ENCODE assay signal across 8 mouse cellular contexts in genomic region chr16:89773657-89774552, GRCm38 (mm10).
DNase-seq lines count a peak whose midpoint lies in the region; ATAC-seq and TF ChIP-seq lines count a peak whose summit lies in the region.

No protein-coding gene starts in this region.

- H3K27me3 ChIP-seq in heart, embryonic 13.5 days (replicated peaks) = peaks cover 5% of the 10 kb centered on the region
- peaks cover 6% of the 10 kb centered on the region for H3K27me3 ChIP-seq in liver, embryonic 12.5 days (replicated peaks)
- no peaks in the 10 kb centered on the region for H3K27me3 ChIP-seq in stomach, embryonic 15.5 days (replicated peaks)

- TF ChIP-seq POLR2A in bone marrow macrophage, adult 2 months (IDR thresholded peaks at IDR 0.05; ENCODE audit: borderline replicate concordance, low read depth, low read length) = no peak
- no peak for TF ChIP-seq POLR2A in embryonic fibroblast, embryonic 13.5 days (IDR thresholded peaks at IDR 0.05; ENCODE audit: low read depth, low read length)

- H3K9ac ChIP-seq in heart, embryonic 13.5 days = peak overlapping the region; percentile 75
- no peak overlapping the region; the same call in 1 of the 2 replicates for H3K9ac ChIP-seq in liver, embryonic 12.5 days
- no peak overlapping the region; the same call in 1 of the 2 replicates for H3K9ac ChIP-seq in stomach, embryonic 15.5 days

- H3K4me1 ChIP-seq in bone marrow macrophage, adult 2 months (ENCODE audit: control insufficient read depth, insufficient read depth, low read length) = no peaks in the 10 kb centered on the region
- H3K4me1 ChIP-seq in embryonic fibroblast, embryonic 13.5 days (ENCODE audit: control insufficient read depth, insufficient read depth, low read length) = no peaks in the 10 kb centered on the region
- H3K4me1 ChIP-seq in heart, embryonic 13.5 days = 0 out of 2 replicates have a peak, but pooled peaks cover 3% of the 10 kb centered on the region
- peaks cover 4% of the 10 kb centered on the region; the same call in 1 of the 2 replicates for H3K4me1 ChIP-seq in liver, embryonic 12.5 days
- no peaks in the 10 kb centered on the region for H3K4me1 ChIP-seq in stomach, embryonic 15.5 days

- H3K9me3 ChIP-seq in heart, embryonic 13.5 days = peaks cover 15% of the 10 kb centered on the region
- H3K9me3 ChIP-seq in liver, embryonic 12.5 days (replicated peaks) = peaks cover 9% of the 10 kb centered on the region
- 0 out of 2 replicates have a peak, but pooled peaks cover 7% of the 10 kb centered on the region for H3K9me3 ChIP-seq in stomach, embryonic 15.5 days

- ATAC-seq in heart, embryonic 13.5 days (ENCODE audit: extremely low read depth, insufficient number of reproducible peaks, low FRiP score, low TSS enrichment) = 0 out of 2 replicates have a peak, but pooled peaks have one; percentile 35
- ATAC-seq in liver, embryonic 12.5 days = peak; percentile 51
- ATAC-seq in stomach, embryonic 15.5 days (ENCODE audit: insufficient read depth, low FRiP score, low read depth) = peak; percentile 68; the same call in 1 of the 2 replicates

- WGBS in heart, embryonic 13.5 days = 8% methylated on average over 30 of the region's 30 CpGs
- WGBS in liver, embryonic 12.5 days (ENCODE audit: insufficient replicate concordance) = 9% methylated on average over 30 of the region's 30 CpGs
- 10% methylated on average over 30 of the region's 30 CpGs for WGBS in stomach, embryonic 15.5 days

- peak overlapping the region; percentile 90 for H3K4me2 ChIP-seq in heart, embryonic 13.5 days
- H3K4me2 ChIP-seq in liver, embryonic 12.5 days = peak overlapping the region; percentile 71
- peak overlapping the region; percentile 73 for H3K4me2 ChIP-seq in stomach, embryonic 15.5 days

- peak; percentile 75 to 78 for DNase-seq in B cell, adult 2 months
- peak; percentile 91 for DNase-seq in kidney, postnatal 10 days
- peak; percentile 19 to 56 for DNase-seq in natural killer cell, adult 2 months (ENCODE audit: low spot score in 2 of 2)

- peaks cover 4% of the 10 kb centered on the region; the same call in 1 of the 2 replicates for H3K36me3 ChIP-seq in heart, embryonic 13.5 days
- H3K36me3 ChIP-seq in liver, embryonic 12.5 days = no peaks in the 10 kb centered on the region
- H3K36me3 ChIP-seq in stomach, embryonic 15.5 days = no peaks in the 10 kb centered on the region

- peak; percentile 59 for TF ChIP-seq CTCF in bone marrow macrophage, adult 2 months (IDR thresholded peaks at IDR 0.05; ENCODE audit: low read depth, low read length)
- TF ChIP-seq CTCF in embryonic fibroblast, embryonic 13.5 days (IDR thresholded peaks at IDR 0.05; ENCODE audit: borderline replicate concordance, insufficient read depth, low read length) = peak; percentile 83; the same call in 1 of the 2 replicates

- H3K4me3 ChIP-seq in bone marrow macrophage, adult 2 months (ENCODE audit: insufficient read depth, low read length) = peak overlapping the region; percentile 12
- H3K4me3 ChIP-seq in embryonic fibroblast, embryonic 13.5 days (ENCODE audit: insufficient read depth, low read length) = peak overlapping the region; percentile 34
- H3K4me3 ChIP-seq in heart, embryonic 13.5 days = peak overlapping the region; percentile 49
- peak overlapping the region; percentile 40 for H3K4me3 ChIP-seq in liver, embryonic 12.5 days
- peak overlapping the region; percentile 39 for H3K4me3 ChIP-seq in stomach, embryonic 15.5 days (replicated peaks)

- no peak overlapping the region for H3K27ac ChIP-seq in bone marrow macrophage, adult 2 months (ENCODE audit: insufficient read depth, low read depth, low read length)
- H3K27ac ChIP-seq in embryonic fibroblast, embryonic 13.5 days (ENCODE audit: insufficient read depth, low read length) = no peak overlapping the region
- H3K27ac ChIP-seq in heart, embryonic 13.5 days (replicated peaks) = 0 out of 2 replicates have a peak overlapping the region, but pooled peaks have one; percentile 17
- H3K27ac ChIP-seq in liver, embryonic 12.5 days = no peak overlapping the region
- H3K27ac ChIP-seq in stomach, embryonic 15.5 days = no peak overlapping the region

Comparison
In these comparisons a context has a peak if more than half of its experiments do, and no peak if none do; other contexts are left out.
1. DNase-seq: peak in every context shown above with its lines; median percentile 91 in kidney, postnatal 10 days; 76 in B cell, adult 2 months; 38 in natural killer cell, adult 2 months.